Mouse (Mus musculus): ENCODE data around the gene Exosc5.

GRCm38 (mm10) chr7:25700732-25701131 lies 41.8 kb downstream of the Exosc5 start:
- TF ChIP-seq CTCF (IDR thresholded peaks at IDR 0.05; ENCODE audit: low read depth) (peak; percentile 50), EP300 (IDR thresholded peaks at IDR 0.05; ENCODE audit: low read depth) (no peak)

Data from liver, postnatal 0 days (tissue).